Mouse (Mus musculus): Measurements from ENCODE around the gene Nfkbid.
"Not testable (repeated sequence)": the region's sequence is repeated elsewhere in the genome, so short reads cannot be mapped to it uniquely, and the experiment has no call there.

Nfkbid gene

GRCm38 (mm10) chr7:30459484-30459883 lies 38.0 kb downstream of the Nfkbid start:
- DNase-seq (ENCODE audit: extremely low spot score, low read depth, low spot score): no peak

- DNase-seq (ENCODE audit: extremely low spot score, low read depth, low spot score): no peak
These were observed 42.0 kb downstream of the Nfkbid start for GRCm38 (mm10) chr7:30463568-30463967.

GRCm38 (mm10) chr7:30463996-30464395 lies 42.5 kb downstream of the Nfkbid start:
- no peak for DNase-seq (ENCODE audit: extremely low spot score, low read depth, low spot score)

- DNase-seq (ENCODE audit: extremely low spot score, low read depth, low spot score): no peak
These were observed 43.3 kb downstream of the Nfkbid start for GRCm38 (mm10) chr7:30464816-30465300.

GRCm38 (mm10) chr7:30472411-30472810 lies 50.9 kb downstream of the Nfkbid start:
- DNase-seq (ENCODE audit: extremely low spot score, low read depth, low spot score): no peak

- no peak for DNase-seq (ENCODE audit: extremely low spot score, low read depth, low spot score)
These were observed 53.5 kb downstream of the Nfkbid start for GRCm38 (mm10) chr7:30474999-30475398.

- not testable (repeated sequence) for DNase-seq (ENCODE audit: extremely low spot score, low read depth, low spot score)
These were observed 54.6 kb downstream of the Nfkbid start for GRCm38 (mm10) chr7:30476136-30476535.

- DNase-seq (ENCODE audit: extremely low spot score, low read depth, low spot score): no peak
These were observed 56.2 kb downstream of the Nfkbid start for GRCm38 (mm10) chr7:30477415-30478381.

Measured in hindlimb bud, embryonic 11.5 days (tissue).